Mouse (Mus musculus) ZHBTc4 (cell line): Measurements from ENCODE around the gene Gzmf.
"Not testable (repeated sequence)": the region's sequence is repeated elsewhere in the genome, so short reads cannot be mapped to it uniquely, and the experiment has no call there.

Experiments used
- DNase-seq: peaks from one replicate; pipeline ENCODE4 v3.0.0-alpha.2; 2011; ENCODE audit warnings: low read depth, low spot score

Gzmf gene

DNA sequence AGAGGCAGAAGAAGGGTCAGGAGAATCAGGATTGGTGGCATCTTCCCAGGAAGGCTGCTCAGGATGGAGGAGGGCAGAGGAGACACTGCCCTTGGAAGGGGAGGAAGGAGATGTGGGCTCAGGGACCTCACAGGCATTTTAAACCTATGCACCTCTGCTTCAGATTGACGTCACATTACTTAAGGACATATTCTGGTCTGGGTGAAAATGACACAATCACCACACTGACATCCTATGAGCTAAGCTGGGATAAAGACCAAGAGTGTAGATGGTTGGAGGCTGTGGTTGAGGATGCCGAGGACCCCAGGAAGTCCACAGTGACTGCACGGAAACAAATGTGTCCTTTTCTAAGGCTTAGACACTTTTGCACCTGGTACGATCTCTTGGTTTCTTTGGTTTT lies at the start of gene Gzmf:
Gene Gzmf (minus strand): TSS at position 101 of the 400 bp plus-strand sequence.
- DNase-seq = no peak

DNA sequence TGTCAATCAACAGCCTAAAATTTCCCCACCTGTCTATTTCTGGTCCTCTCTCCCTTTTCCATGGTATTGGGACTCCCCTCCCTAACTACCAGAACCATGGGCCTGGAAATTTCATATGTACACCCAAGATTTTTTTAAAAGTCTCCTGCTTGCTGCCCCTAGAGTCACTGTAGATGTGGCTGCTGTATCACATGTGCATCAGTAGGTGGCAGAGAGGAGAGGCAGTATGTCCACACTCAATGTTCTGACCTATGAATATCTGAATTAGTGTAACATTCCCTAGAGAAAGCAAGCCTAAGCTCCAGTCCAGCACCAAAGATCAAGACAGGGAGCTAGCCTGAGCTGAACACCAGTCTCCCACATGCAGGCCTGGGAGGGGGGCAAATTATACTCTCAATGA lies 29.2 kb upstream of the Gzmf start:
- peak; percentile 6 for DNase-seq

DNA sequence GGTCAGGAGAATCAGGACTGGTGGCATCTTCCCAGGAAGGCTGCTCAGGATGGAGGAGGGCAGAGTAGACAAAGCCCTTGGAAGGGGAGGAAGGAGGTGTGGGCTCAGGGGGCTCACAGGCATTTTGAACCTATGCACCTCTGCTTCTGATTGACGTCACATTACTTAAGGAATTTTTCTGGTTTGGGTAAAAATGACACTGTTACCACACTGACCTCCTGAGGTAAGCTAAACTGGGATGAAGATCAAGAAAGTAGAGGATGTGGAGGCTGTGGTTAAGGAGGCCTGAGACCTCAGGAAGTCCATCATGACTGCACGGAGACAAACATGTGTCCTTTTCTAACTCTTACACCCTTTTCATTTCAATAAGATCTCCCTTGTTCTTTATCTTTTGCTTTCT lies 23.3 kb upstream of the Gzmf start, which contains the start of gene Gzmc:
Gene Gzmc (minus strand): TSS at position 101 of the 400 bp plus-strand sequence.
- no peak for DNase-seq

DNA sequence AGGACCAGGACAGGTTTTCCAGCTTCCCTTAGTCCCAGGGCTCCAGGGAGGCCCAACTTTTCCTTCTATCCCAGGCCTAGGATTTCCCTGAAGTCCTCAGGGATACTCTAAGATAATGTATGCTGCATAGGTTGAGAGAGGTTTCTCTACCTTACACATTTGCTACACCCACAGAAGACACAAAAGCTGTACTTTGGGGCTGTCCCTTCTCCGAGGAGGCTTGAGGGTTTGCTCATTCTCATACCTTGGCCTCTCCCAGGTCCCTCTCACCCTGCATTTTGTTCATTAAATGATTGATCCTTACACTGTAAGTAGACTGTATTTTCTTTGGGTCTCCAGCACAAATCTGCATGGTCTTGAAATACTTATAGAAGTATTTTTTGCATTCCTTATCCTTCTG lies 5.6 kb downstream of the Gzmf start:
- DNase-seq = no peak

DNA sequence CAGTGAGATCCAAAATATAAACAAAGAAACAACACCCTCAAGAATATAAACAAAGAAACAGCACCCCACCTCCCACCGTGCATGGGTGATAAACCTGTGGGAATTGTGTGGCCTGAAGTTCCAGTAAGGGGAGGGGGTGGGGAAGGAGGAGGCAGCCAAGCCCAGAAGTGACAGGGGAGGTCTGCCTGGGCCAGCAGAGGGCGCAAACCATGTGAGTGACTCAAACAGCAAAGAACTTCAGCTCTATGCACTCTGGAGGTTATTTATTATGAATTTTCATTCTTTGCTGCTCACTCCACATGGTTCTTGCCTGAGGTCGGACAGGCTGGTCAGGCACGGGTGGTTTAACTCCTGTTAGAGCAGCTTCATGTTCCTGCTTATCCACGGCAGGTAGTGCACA lies 6.2 kb downstream of the Gzmf start:
- DNase-seq = peak; percentile 77

DNA sequence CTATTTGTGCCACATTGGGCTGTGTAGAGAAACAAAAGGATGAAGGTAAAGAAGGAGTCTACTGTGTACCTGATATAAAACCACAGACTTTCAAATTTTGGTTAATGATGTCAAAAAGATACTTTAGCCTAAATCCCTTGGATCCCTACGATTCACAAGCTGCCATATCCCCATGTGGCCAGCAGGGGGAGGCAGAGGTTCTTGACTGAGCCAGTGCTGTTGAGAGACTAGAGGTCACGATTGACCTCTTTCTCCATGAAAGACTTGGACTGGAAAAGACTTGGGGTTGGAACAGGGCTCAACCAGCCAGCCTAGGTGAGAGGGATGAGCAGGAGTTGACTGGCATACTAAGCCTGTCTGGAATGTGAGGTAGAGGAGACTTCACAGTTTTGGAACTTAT lies 7.2 kb downstream of the Gzmf start:
- peak; percentile 78 for DNase-seq

DNA sequence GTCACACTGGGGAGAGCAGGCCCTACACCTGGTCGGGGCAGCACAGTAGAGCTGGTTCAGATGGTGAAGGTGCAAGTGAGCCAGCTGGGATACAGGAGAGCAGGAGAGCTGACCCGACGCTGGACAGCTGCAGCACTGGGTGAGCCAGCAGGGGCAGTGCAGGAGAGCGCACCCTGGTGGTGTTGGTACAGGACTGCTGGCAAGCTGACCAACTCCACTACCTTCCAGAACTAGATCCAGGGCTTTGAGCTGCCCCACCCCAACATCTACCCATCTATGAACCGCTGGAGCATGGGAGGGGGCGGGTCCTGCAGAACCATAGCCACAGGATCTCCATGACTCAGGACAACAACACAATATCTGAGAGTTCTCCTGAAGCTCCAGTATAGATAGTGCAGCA lies 24.3 kb downstream of the Gzmf start:
- peak; percentile 21 for DNase-seq

DNA sequence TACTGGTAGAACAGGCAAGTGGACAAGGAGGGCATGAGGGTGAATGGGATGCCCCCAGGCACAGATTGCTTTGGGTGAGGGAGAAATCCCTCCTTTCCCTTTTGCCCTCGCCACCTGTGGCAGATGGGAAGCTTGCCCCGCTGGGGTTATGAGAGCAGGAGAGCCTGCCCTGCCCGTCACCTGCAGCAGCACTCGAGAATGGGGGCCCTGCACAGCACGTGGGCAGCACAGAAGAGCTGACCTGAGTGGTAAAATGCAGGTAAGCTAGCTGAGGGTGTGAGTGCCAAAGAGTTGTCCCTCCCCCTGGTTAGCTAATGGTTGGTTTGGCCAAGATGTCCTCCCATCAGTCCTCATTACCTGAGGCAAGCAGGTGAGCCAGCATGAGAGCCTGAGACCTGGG lies 24.7 kb downstream of the Gzmf start:
- DNase-seq = no peak

DNA sequence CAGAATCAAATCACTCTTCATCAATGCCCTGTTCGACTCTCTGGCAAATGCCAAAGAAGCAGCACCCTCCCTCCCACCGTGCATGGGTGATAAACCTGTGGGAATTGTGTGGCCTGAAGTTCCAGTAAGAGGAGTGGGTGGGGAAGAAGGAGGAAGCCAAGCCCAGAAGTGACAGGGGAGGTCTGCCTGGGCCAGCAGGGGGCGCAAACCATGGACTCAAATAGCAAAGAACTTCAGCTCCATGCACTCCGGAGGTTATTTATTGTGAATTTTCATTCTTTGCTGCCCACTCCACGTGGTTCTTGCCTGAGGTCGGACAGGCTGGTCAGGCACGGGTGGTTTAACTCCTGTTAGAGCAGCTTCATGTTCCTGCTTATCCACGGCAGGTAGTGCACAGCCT lies 33.6 kb downstream of the Gzmf start:
- DNase-seq = peak; percentile 82

DNA sequence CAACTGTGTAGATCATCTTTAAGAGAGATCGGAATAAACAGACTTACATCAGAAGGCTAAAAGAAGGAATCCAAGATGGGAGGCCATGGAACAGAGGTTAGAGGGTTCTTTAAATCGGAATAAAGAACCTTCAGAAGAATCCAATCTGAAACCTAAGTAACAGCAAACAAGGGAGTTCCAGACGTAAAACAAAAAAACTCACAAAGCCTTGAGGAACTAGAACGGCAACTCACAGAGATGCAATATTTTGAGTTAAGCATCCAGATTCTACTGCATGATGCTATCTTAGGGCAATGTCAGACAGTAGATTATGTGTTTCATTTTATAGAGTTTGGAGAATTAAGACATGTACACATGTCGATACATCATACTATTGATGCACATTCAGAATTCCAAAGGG lies 36.7 kb downstream of the Gzmf start, which contains the start of gene Gzmn:
Gene Gzmn (minus strand): TSS at position 101 of the 400 bp plus-strand sequence.
- no peak for DNase-seq

DNA sequence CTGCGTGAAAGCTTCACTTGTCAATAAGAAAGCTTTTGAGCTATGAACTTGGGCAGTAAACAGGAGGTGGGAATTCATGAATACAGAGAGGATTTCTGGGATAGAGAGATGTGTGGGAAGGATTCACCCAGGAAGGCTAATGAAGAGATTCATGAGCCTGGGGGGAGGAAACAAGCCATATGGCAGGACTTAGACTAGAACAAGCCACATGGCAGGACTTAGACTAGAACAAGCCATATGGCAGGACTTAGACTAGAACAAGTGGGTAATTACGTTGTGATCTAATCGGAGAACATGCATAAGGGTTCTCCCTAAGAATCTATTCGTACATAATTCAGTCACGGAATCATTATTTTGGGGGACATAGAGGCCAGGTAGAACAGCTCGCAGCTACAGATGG lies 37.8 kb downstream of the Gzmf start:
- no peak for DNase-seq

DNA sequence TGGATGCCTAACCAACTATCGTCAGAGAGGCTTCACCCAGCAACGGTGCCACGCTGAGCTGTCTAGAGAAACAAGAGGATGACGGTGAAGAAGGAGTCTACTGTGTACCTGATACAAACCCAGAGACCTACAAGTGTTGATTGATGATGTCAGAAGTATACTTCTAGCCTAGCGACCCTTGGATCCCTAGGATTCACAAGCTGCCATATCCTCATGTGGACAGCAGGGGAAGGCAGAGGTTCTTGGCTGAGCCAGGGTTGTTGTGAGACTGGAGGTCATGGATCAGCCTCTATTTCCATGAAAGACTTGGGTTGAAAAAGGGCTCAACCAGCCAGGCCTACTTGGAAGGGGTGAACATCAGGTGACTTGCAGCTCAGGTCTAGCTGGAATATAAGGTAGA lies 38.5 kb downstream of the Gzmf start:
- DNase-seq = no peak

DNA sequence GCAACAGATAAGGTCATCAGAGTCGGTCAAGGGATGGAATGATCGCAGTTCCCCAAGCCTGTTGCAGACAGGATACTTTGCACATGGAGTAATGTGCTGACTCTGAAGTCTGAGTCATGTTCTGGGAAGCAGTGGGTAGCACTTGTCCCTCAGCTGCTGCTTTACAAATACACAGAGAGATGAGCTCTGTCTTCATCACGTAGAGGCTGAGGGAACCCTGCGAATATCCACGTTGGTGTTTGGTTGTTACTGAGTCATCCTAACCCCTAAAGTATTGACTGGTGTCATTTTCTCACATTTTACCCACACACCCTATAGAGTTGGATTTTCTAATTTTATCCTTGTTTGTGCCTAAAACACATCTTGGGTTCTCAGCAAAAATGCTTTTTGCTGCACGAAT lies 43.2 kb downstream of the Gzmf start:
- no peak for DNase-seq

DNA sequence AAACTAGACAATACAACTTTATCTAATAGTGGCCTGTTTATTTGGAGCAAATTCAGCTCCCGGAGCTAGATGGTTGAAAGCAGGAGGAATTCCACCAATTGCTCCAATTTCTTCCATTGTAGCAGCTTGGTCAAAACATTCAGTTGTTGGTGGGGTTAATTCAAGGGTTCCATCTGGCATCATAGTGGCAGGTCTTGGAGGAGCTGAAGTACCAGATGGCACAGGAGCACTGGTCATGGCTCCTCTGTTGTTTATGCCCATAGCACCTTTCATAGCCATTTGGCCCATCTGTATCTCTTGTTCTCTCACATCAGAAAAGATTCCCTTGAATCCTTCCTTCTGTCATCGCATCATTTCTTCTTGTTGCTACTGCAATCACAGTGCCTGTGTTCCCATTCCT lies 49.1 kb downstream of the Gzmf start:
- no peak for DNase-seq

DNA sequence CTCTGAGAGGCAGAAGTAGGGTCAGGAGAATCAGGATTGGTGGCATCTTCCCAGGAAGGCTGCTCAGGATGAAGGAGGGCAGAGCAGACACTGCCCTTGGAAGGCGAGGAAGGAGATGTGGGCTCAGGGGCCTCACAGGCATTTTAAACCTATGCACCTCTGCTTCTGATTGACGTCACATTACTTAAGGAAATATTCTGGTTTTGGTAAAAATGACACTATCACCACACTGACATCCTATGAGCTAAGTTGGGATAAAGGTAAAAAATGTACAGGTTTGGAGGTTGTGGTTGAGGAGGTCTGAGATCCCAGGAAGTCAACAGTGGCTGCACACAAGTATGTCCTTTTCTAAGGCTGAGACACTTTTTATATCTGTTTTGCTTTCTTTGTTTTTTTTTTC lies 51.7 kb downstream of the Gzmf start, which contains the start of gene Gzmg:
Gene Gzmg (minus strand): TSS at position 101 of the 400 bp plus-strand sequence.
- DNase-seq = not testable (repeated sequence)

DNA sequence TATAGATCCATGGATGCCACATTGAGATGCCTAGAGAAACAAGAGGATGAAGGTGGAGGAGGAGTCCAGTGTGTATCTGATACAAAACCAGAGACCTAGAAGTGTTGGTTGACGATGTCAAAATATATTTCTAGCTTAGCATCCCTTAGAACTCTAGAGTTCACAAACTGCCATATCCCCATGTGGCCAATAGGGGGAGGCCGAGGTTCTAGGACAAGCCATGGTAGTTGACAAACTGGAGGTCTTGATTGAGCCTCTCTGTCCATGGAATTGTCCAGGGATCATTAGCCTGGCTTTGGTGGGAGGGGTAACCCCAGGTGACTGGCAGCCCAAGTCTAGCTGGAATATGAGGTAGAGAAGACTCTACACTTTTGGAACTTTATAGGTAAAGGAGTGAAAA lies 55.9 kb downstream of the Gzmf start:
- peak; percentile 28 for DNase-seq
